In the genomic region with DNA sequence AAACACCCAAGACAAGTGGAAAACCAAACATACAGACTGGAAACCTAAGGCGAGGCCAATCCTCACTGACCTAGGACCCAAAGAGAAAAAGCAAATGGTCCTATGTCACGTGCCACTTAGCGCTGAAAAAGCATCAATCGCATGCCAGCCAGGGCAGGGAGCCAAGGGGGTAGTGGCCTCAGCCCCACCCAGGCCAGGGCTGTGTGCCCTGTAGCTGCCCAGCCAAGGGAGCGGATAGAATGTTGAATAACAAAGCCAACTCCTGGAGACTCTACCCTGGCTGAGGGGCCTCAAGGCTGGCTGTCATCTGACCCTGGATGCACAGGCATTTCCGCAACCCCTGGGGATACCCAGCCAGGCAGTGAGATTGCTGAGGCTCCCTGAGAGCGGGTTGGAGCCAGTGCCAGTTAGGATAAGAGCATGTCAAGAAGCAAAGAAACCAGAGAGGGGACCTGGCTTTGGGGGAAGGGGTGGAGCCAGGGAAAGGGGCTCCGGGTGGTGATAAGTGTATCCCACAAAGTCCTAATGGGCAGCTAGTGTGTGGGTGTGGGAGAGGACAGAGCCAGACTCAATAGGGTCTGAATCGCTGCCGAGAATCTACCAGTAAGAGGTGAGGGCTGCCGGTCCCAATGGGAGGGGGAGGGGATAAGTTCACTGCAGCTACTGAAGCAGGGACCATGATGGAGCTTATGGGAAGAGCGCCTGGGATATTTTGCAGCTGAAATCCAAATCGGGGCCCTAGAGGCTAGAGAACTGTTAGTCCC, we compare ENCODE assay signal across 8 mouse cellular contexts. TPM values are rescaled to one million over a fixed set of nuclear protein-coding genes. Genes with fewer than 3 reads are reported as not detected.
A peak's percentile ranks its signal among the peaks of the same experiment; 100 is the strongest.
DNase-seq lines count a peak whose midpoint lies in the region; ATAC-seq lines count a peak whose summit lies in the region.

No protein-coding gene starts in this region.

- H3K4me2 ChIP-seq in embryonic facial prominence, embryonic 12.5 days (replicated peaks): peak overlapping the region; percentile 97
- H3K4me2 ChIP-seq in heart, embryonic 11.5 days: peak overlapping the region; percentile 97
- H3K4me2 ChIP-seq in liver, embryonic 16.5 days (ENCODE audit: low read depth, low read length): peak overlapping the region; percentile 94
- H3K4me2 ChIP-seq in neural tube, embryonic 13.5 days: peak overlapping the region; percentile 98

- peak; percentile 50 for DNase-seq in urinary bladder, adult 2 months (ENCODE audit: low spot score)
- no peak for DNase-seq in urinary bladder, postnatal 25 days (ENCODE audit: low spot score)
- peak; percentile 92 to 93 for DNase-seq in kidney, adult 8-10 months
- no peak for DNase-seq in natural killer cell, adult 2 months (ENCODE audit: low spot score in 2 of 2)

- H3K27ac ChIP-seq in embryonic facial prominence, embryonic 12.5 days: peak overlapping the region; percentile 72
- H3K27ac ChIP-seq in heart, embryonic 11.5 days (ENCODE audit: low read depth, low read length): no peak overlapping the region
- H3K27ac ChIP-seq in liver, embryonic 16.5 days (ENCODE audit: low read length): no peak overlapping the region
- H3K27ac ChIP-seq in neural tube, embryonic 13.5 days (replicated peaks): 0 out of 2 replicates have a peak overlapping the region, but pooled peaks have one; percentile 49

- peak overlapping the region; percentile 87 for H3K4me3 ChIP-seq in embryonic facial prominence, embryonic 12.5 days
- peak overlapping the region; percentile 88 for H3K4me3 ChIP-seq in heart, embryonic 11.5 days (ENCODE audit: low read depth, low read length)
- peak overlapping the region; percentile 82 for H3K4me3 ChIP-seq in liver, embryonic 16.5 days (ENCODE audit: low read depth, low read length)
- H3K4me3 ChIP-seq in neural tube, embryonic 13.5 days: peak overlapping the region; percentile 86

- peaks cover 2% of the 10 kb centered on the region for H3K36me3 ChIP-seq in embryonic facial prominence, embryonic 12.5 days
- no peaks in the 10 kb centered on the region for H3K36me3 ChIP-seq in heart, embryonic 11.5 days (ENCODE audit: control insufficient read depth, insufficient read depth, low read length)
- H3K36me3 ChIP-seq in liver, embryonic 16.5 days (ENCODE audit: control insufficient read depth, insufficient read depth): peaks cover 1% of the 10 kb centered on the region; the same call in 1 of the 2 replicates
- peaks cover 10% of the 10 kb centered on the region; the same call in 1 of the 2 replicates for H3K36me3 ChIP-seq in neural tube, embryonic 13.5 days

- H3K9me3 ChIP-seq in embryonic facial prominence, embryonic 12.5 days: no peaks in the 10 kb centered on the region
- no peaks in the 10 kb centered on the region for H3K9me3 ChIP-seq in heart, embryonic 11.5 days (replicated peaks; ENCODE audit: control insufficient read depth, low read length)
- no peaks in the 10 kb centered on the region for H3K9me3 ChIP-seq in liver, embryonic 16.5 days (replicated peaks; ENCODE audit: control insufficient read depth, low read length)
- no peaks in the 10 kb centered on the region for H3K9me3 ChIP-seq in neural tube, embryonic 13.5 days

- H3K27me3 ChIP-seq in embryonic facial prominence, embryonic 12.5 days: peaks cover 5% of the 10 kb centered on the region; the same call in 1 of the 2 replicates
- 0 out of 2 replicates have a peak, but pooled peaks cover 5% of the 10 kb centered on the region for H3K27me3 ChIP-seq in heart, embryonic 11.5 days (ENCODE audit: control insufficient read depth, insufficient read depth, low read length)
- no peaks in the 10 kb centered on the region for H3K27me3 ChIP-seq in liver, embryonic 16.5 days (ENCODE audit: control insufficient read depth, insufficient read depth, low read depth, low read length)
- peaks cover 12% of the 10 kb centered on the region for H3K27me3 ChIP-seq in neural tube, embryonic 13.5 days

- H3K4me1 ChIP-seq in embryonic facial prominence, embryonic 12.5 days: peaks cover 40% of the 10 kb centered on the region
- H3K4me1 ChIP-seq in heart, embryonic 11.5 days (ENCODE audit: control insufficient read depth, insufficient read depth, low read length): peaks cover 29% of the 10 kb centered on the region
- peaks cover 23% of the 10 kb centered on the region for H3K4me1 ChIP-seq in liver, embryonic 16.5 days (ENCODE audit: control insufficient read depth, low read depth, low read length)
- peaks cover 39% of the 10 kb centered on the region for H3K4me1 ChIP-seq in neural tube, embryonic 13.5 days (replicated peaks)

- peak overlapping the region; percentile 93 for H3K9ac ChIP-seq in embryonic facial prominence, embryonic 12.5 days
- H3K9ac ChIP-seq in heart, embryonic 11.5 days (ENCODE audit: low read depth, low read length): peak overlapping the region; percentile 90
- peak overlapping the region; percentile 93 for H3K9ac ChIP-seq in liver, embryonic 16.5 days (ENCODE audit: low read depth, low read length)
- peak overlapping the region; percentile 92 for H3K9ac ChIP-seq in neural tube, embryonic 13.5 days

- ATAC-seq in embryonic facial prominence, embryonic 12.5 days (ENCODE audit: insufficient number of reproducible peaks, insufficient read depth, low FRiP score, low TSS enrichment): no peak
- no peak for ATAC-seq in heart, embryonic 11.5 days (replicated peaks; ENCODE audit: insufficient number of reproducible peaks, low FRiP score, low TSS enrichment)
- no peak for ATAC-seq in liver, embryonic 16.5 days (ENCODE audit: low read depth)
- no peak for ATAC-seq in neural tube, embryonic 13.5 days (ENCODE audit: low read depth)

- WGBS in embryonic facial prominence, embryonic 12.5 days: 16% methylated on average over 13 of the region's 13 CpGs
- WGBS in heart, embryonic 11.5 days (ENCODE audit: insufficient replicate concordance): 24% methylated on average over 13 of the region's 13 CpGs
- WGBS in liver, embryonic 16.5 days (ENCODE audit: insufficient replicate concordance): 36% methylated on average over 13 of the region's 13 CpGs
- 20% methylated on average over 13 of the region's 13 CpGs for WGBS in neural tube, embryonic 13.5 days

RNA-seq across cellular contexts. Expression of gene Gm20431, which starts 1.3 kb away (rescaled TPM):
- not detected in 2 replicates for polyA plus RNA-seq in urinary bladder, adult 2 months (2012; rRNA removed)
- 10.8 and 16.2 TPM in 2 replicates for polyA plus RNA-seq in embryonic facial prominence, embryonic 12.5 days (2016; fragmentation: Nextera tagmentation; extraction: Ambion mirVana)
- polyA plus RNA-seq in heart, embryonic 11.5 days (2014; fragmentation: Nextera tagmentation; extraction: Ambion mirVana): 1.9 and 5.2 TPM in 2 replicates
- not detected in 2 replicates for polyA plus RNA-seq in liver, embryonic 16.5 days (2015; fragmentation: Nextera tagmentation; extraction: Ambion mirVana)
- polyA plus RNA-seq in neural tube, embryonic 13.5 days (2015; fragmentation: Nextera tagmentation; extraction: Ambion mirVana): 9.1 and 9.3 TPM in 2 replicates

RNA-seq across cellular contexts. Expression of gene Ube2v1, which starts 28.1 kb away (rescaled TPM):
- 111 and 152 TPM in 2 replicates for polyA plus RNA-seq in urinary bladder, adult 2 months (2012; rRNA removed)
- 256 and 272 TPM in 2 replicates for polyA plus RNA-seq in embryonic facial prominence, embryonic 12.5 days (2016; fragmentation: Nextera tagmentation; extraction: Ambion mirVana)
- 195 and 211 TPM in 2 replicates for polyA plus RNA-seq in heart, embryonic 11.5 days (2014; fragmentation: Nextera tagmentation; extraction: Ambion mirVana)
- polyA plus RNA-seq in liver, embryonic 16.5 days (2015; fragmentation: Nextera tagmentation; extraction: Ambion mirVana): 168 and 175 TPM in 2 replicates
- polyA plus RNA-seq in neural tube, embryonic 13.5 days (2015; fragmentation: Nextera tagmentation; extraction: Ambion mirVana): 326 and 340 TPM in 2 replicates

RNA-seq across cellular contexts. Expression of gene Cebpb, which starts 28.7 kb away (rescaled TPM):
- polyA plus RNA-seq in urinary bladder, adult 2 months (2012; rRNA removed): 57.1 and 69.7 TPM in 2 replicates
- 7.1 and 7.8 TPM in 2 replicates for polyA plus RNA-seq in embryonic facial prominence, embryonic 12.5 days (2016; fragmentation: Nextera tagmentation; extraction: Ambion mirVana)
- 8.0 and 8.2 TPM in 2 replicates for polyA plus RNA-seq in heart, embryonic 11.5 days (2014; fragmentation: Nextera tagmentation; extraction: Ambion mirVana)
- 0.46 and 0.61 TPM in 2 replicates for polyA plus RNA-seq in liver, embryonic 16.5 days (2015; fragmentation: Nextera tagmentation; extraction: Ambion mirVana)
- polyA plus RNA-seq in neural tube, embryonic 13.5 days (2015; fragmentation: Nextera tagmentation; extraction: Ambion mirVana): 2.2 and 2.3 TPM in 2 replicates

RNA-seq across cellular contexts. Expression of gene Tmem189, which starts 29.6 kb away (rescaled TPM):
- polyA plus RNA-seq in urinary bladder, adult 2 months (2012; rRNA removed): 46.0 and 48.4 TPM in 2 replicates
- 45.0 and 46.9 TPM in 2 replicates for polyA plus RNA-seq in embryonic facial prominence, embryonic 12.5 days (2016; fragmentation: Nextera tagmentation; extraction: Ambion mirVana)
- 38.2 and 38.7 TPM in 2 replicates for polyA plus RNA-seq in heart, embryonic 11.5 days (2014; fragmentation: Nextera tagmentation; extraction: Ambion mirVana)
- 13.7 and 14.0 TPM in 2 replicates for polyA plus RNA-seq in liver, embryonic 16.5 days (2015; fragmentation: Nextera tagmentation; extraction: Ambion mirVana)
- polyA plus RNA-seq in neural tube, embryonic 13.5 days (2015; fragmentation: Nextera tagmentation; extraction: Ambion mirVana): 40.1 and 41.9 TPM in 2 replicates

Comparison
In these comparisons a context has a peak if more than half of its experiments do, and no peak if none do; other contexts are left out.
1. DNase-seq: peak in urinary bladder, adult 2 months (single experiment) and kidney, adult 8-10 months (2 of 2); none in urinary bladder, postnatal 25 days (single experiment) and natural killer cell, adult 2 months (0 of 2).
2. H3K27ac ChIP-seq: peak in embryonic facial prominence, embryonic 12.5 days (single experiment) and neural tube, embryonic 13.5 days (single experiment); none in heart, embryonic 11.5 days (single experiment) and liver, embryonic 16.5 days (single experiment).
3. Peak in every context shown above with its lines, with median percentiles within 50 percentile points of each other: H3K4me2 ChIP-seq, H3K4me3 ChIP-seq and H3K9ac ChIP-seq.